Mouse (Mus musculus) limb, embryonic 11.5 days (tissue): ENCODE measurements around the gene Chmp3. TPM values are rescaled to one million over a fixed set of nuclear protein-coding genes. Genes with fewer than 3 reads are reported as not detected.
A peak's percentile ranks its signal among the peaks of the same experiment; 100 is the strongest.

ENCODE experiments used
- ATAC-seq: fragments of 200-750 bp; cut with Nextera tagmentation; 2 replicates; pipeline ENCODE4 v1.8.0; 2017; ENCODE audit warnings: low read depth; ENCODE audit not compliant: insufficient number of reproducible peaks, low FRiP score, low TSS enrichment
- DNase-seq: peaks from one replicate; pipeline ENCODE4 v3.0.0-alpha.2; 2015; ENCODE audit warnings: low spot score
- H3K27ac ChIP-seq: fragments of 300-500 bp; sonication (generic); replicated peaks from 2 replicates; pipeline ENCODE4 v1.5.1; 2014; ENCODE audit warnings: low read depth, mild to moderate bottlenecking, low read length
- H3K27me3 ChIP-seq: fragments of 300-500 bp; sonication (generic); 2 replicates; pipeline ENCODE4 v1.6.1; 2014; ENCODE audit warnings: mild to moderate bottlenecking, low read length, mixed read lengths; ENCODE audit not compliant: control insufficient read depth, insufficient read depth
- H3K36me3 ChIP-seq: fragments of 300-500 bp; sonication (generic); 2 replicates; pipeline ENCODE4 v1.6.1; 2014; ENCODE audit warnings: mild to moderate bottlenecking, low read length, moderate library complexity, mixed read lengths; ENCODE audit not compliant: control insufficient read depth, insufficient read depth
- H3K4me1 ChIP-seq: fragments of 300-500 bp; sonication (generic); 2 replicates; pipeline ENCODE4 v1.6.1; 2014; ENCODE audit warnings: low read length, mixed read lengths; ENCODE audit not compliant: control insufficient read depth, insufficient read depth
- H3K4me2 ChIP-seq: fragments of 300-500 bp; sonication (generic); 2 replicates; pipeline ENCODE4 v1.6.1; 2014; ENCODE audit warnings: low read depth, mild to moderate bottlenecking, moderate library complexity; ENCODE audit not compliant: severe bottlenecking
- H3K4me3 ChIP-seq: fragments of 300-500 bp; sonication (generic); 2 replicates; pipeline ENCODE4 v1.5.1; 2014; ENCODE audit warnings: low read depth, low read length
- H3K9ac ChIP-seq: fragments of 300-500 bp; sonication (generic); 2 replicates; pipeline ENCODE4 v1.6.1; 2014; ENCODE audit warnings: mild to moderate bottlenecking, low read length
- H3K9me3 ChIP-seq: fragments of 300-500 bp; sonication (generic); 2 replicates; pipeline ENCODE4 v1.6.1; 2016; ENCODE audit warnings: low read length; ENCODE audit not compliant: control insufficient read depth
- WGBS: fragments of 180-500 bp; shearing (Covaris S2); extraction: QIAGEN DNeasy Blood & Tissue Kit; methylation state at CpG from one replicate; pipeline ENCODE4 v1.1.7; 2014; 5-methylcytosine and 5-hydroxymethylcytosine counted together
- polyA plus RNA-seq: library from polyadenylated mRNA; unstranded; fragments of >200 nt; fragmentation: Nextera tagmentation; extraction: Ambion mirVana; gene quantifications from 2 replicates; pipeline ENCODE4 v1.2.1, GENCODE M21; 2014

Gene Chmp3
- polyA plus RNA-seq = 51.7 and 52.8 TPM in 2 replicates

- peak within 1 kb of the TSS; percentile 95 for H3K27ac ChIP-seq
- no peaks in the 10 kb centered on the region for H3K36me3 ChIP-seq
- H3K27me3 ChIP-seq = no peaks in the 10 kb centered on the region
- H3K9me3 ChIP-seq = no peaks in the 10 kb centered on the region
- DNase-seq (peak; percentile 92), ATAC-seq (peak; percentile 97)
- under 1% methylated on average over 52 of the region's 59 CpGs for WGBS
- peak within 1 kb of the TSS; percentile 94 for H3K9ac ChIP-seq
- no peaks in the 10 kb centered on the region for H3K4me1 ChIP-seq
- H3K4me2 ChIP-seq = peak within 1 kb of the TSS; percentile 39
- peak within 1 kb of the TSS; percentile 69 for H3K4me3 ChIP-seq
These were observed at the start of gene Chmp3 for GRCm38 (mm10) chr6:71543686-71544499. Gene Chmp3, plus strand, starts transcription at chr6:71543797.

- H3K4me3 ChIP-seq = peak overlapping the region; percentile 90
- peak; percentile 71 for DNase-seq
- ATAC-seq = peak; percentile 24; the same call in 1 of the 2 replicates
- no peaks in the 10 kb centered on the region for H3K36me3 ChIP-seq
- peak overlapping the region; percentile 92 for H3K9ac ChIP-seq
- under 1% methylated on average over 46 of the region's 46 CpGs for WGBS
- H3K4me2 ChIP-seq = peak overlapping the region; percentile 75
- H3K4me1 ChIP-seq = 0 out of 2 replicates have a peak, but pooled peaks cover 5% of the 10 kb centered on the region
- H3K27me3 ChIP-seq = no peaks in the 10 kb centered on the region
- no peaks in the 10 kb centered on the region for H3K9me3 ChIP-seq
- peak overlapping the region; percentile 97 for H3K27ac ChIP-seq
These were observed 49.1 kb upstream of the Chmp3 start for GRCm38 (mm10) chr6:71494341-71495020.

- H3K4me1 ChIP-seq = 0 out of 2 replicates have a peak, but pooled peaks cover 5% of the 10 kb centered on the region
- H3K4me3 ChIP-seq = no peak overlapping the region
- H3K36me3 ChIP-seq = no peaks in the 10 kb centered on the region
- H3K27ac ChIP-seq = no peak overlapping the region
- no peak overlapping the region for H3K9ac ChIP-seq
- H3K9me3 ChIP-seq = no peaks in the 10 kb centered on the region
- WGBS = 91% methylated on average over 3 of the region's 3 CpGs
- ATAC-seq (no peak), DNase-seq (no peak)
- no peaks in the 10 kb centered on the region for H3K27me3 ChIP-seq
- H3K4me2 ChIP-seq = no peak overlapping the region
These were observed 43.0 kb upstream of the Chmp3 start for GRCm38 (mm10) chr6:71500575-71500974.

- H3K36me3 ChIP-seq = no peaks in the 10 kb centered on the region
- DNase-seq (no peak), ATAC-seq (no peak)
- no peak overlapping the region for H3K27ac ChIP-seq
- no peak overlapping the region for H3K9ac ChIP-seq
- H3K4me2 ChIP-seq = no peak overlapping the region
- H3K27me3 ChIP-seq = no peaks in the 10 kb centered on the region
- no peaks in the 10 kb centered on the region for H3K4me1 ChIP-seq
- H3K9me3 ChIP-seq = no peaks in the 10 kb centered on the region
- 64% methylated on average over 4 of the region's 4 CpGs for WGBS
- no peak overlapping the region for H3K4me3 ChIP-seq
These were observed 40.6 kb upstream of the Chmp3 start for GRCm38 (mm10) chr6:71503001-71503400.

GRCm38 (mm10) chr6:71503670-71504069, 39.9 kb upstream of the Chmp3 start:
- no peaks in the 10 kb centered on the region for H3K4me1 ChIP-seq
- H3K27ac ChIP-seq = no peak overlapping the region
- H3K9ac ChIP-seq = no peak overlapping the region
- ATAC-seq = no peak
- H3K4me2 ChIP-seq = no peak overlapping the region
- H3K4me3 ChIP-seq = no peak overlapping the region
- no peaks in the 10 kb centered on the region for H3K9me3 ChIP-seq
- no peak for DNase-seq
- no peaks in the 10 kb centered on the region for H3K36me3 ChIP-seq
- H3K27me3 ChIP-seq = no peaks in the 10 kb centered on the region

- Histone ChIP-seq H3K27ac (no peak overlapping the region), H3K27me3 (no peaks in the 10 kb centered on the region), H3K9me3 (no peaks in the 10 kb centered on the region), H3K4me2 (no peak overlapping the region), H3K36me3 (no peaks in the 10 kb centered on the region), H3K4me3 (no peak overlapping the region), H3K9ac (no peak overlapping the region), H3K4me1 (no peaks in the 10 kb centered on the region)
- DNase-seq (no peak), ATAC-seq (no peak)
- 90% methylated on average over 4 of the region's 4 CpGs for whole genome bisulfite sequencing
These were observed 39.5 kb upstream of the Chmp3 start for GRCm38 (mm10) chr6:71504091-71504490.

GRCm38 (mm10) chr6:71505671-71506070, 37.9 kb upstream of the Chmp3 start:
- ATAC-seq = no peak
- Histone ChIP-seq H3K36me3 (no peaks in the 10 kb centered on the region), H3K27me3 (no peaks in the 10 kb centered on the region), H3K4me1 (no peaks in the 10 kb centered on the region), H3K9ac (no peak overlapping the region), H3K9me3 (no peaks in the 10 kb centered on the region), H3K27ac (no peak overlapping the region), H3K4me3 (no peak overlapping the region), H3K4me2 (no peak overlapping the region)
- DNase-seq = no peak
- WGBS = 95% methylated on average over 2 of the region's 2 CpGs

- Histone ChIP-seq H3K27ac (no peak overlapping the region), H3K36me3 (no peaks in the 10 kb centered on the region), H3K27me3 (no peaks in the 10 kb centered on the region), H3K4me3 (no peak overlapping the region), H3K9ac (no peak overlapping the region), H3K4me1 (no peaks in the 10 kb centered on the region), H3K9me3 (no peaks in the 10 kb centered on the region), H3K4me2 (no peak overlapping the region)
- ATAC-seq = no peak
- WGBS = 87% methylated on average over 4 of the region's 4 CpGs
- DNase-seq = no peak
These were observed 24.1 kb upstream of the Chmp3 start for GRCm38 (mm10) chr6:71519476-71519875.
